Mouse (Mus musculus): Measurements from ENCODE around the gene Cfh. TPM values are rescaled to one million over a fixed set of nuclear protein-coding genes. Genes with fewer than 3 reads are reported as not detected.
"Not testable (repeated sequence)": the region's sequence is repeated elsewhere in the genome, so short reads cannot be mapped to it uniquely, and the experiment has no call there.

Gene Cfh
- total RNA-seq (2021), result 100 to 1,000 TPM in 1 of 2 experiments, 10 to 100 TPM in 1; 89.0 to 104 TPM
- long read RNA-seq, experiment 1, full-length matches to known transcripts, result 12 of 35 reads
- long read RNA-seq, experiment 1, partial matches to known transcripts, result 11 of 35 reads
- long read RNA-seq, experiment 1, other reads (novel, unspliced or antisense), result 12 of 35 reads
- long read RNA-seq, experiment 2, full-length matches to known transcripts, result 11 of 24 reads
- long read RNA-seq, experiment 2, partial matches to known transcripts, result 5 of 24 reads
- long read RNA-seq, experiment 2, other reads (novel, unspliced or antisense), result 8 of 24 reads

DNA sequence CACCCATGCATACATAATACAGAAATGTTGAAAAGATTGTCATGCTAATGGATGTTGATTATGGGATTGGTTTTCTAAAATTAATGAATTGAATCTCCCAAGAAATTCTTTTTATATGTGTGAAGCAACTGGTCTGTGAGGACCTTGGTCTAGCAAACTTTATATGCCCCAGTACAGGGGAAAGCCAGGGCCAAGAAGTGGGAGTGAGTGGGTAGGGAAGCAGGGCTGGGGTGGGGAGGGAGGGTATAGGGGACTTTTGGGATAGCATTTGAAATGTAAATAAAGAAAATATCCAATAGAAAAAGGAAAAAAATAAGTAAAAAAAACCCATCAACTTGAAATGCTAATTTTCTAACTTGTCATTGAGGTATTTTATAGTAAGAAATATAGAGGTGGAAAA lies at the start of gene Cfh:
TSS of gene Cfh (minus strand) at position 101 of the 400 bp plus-strand sequence.
- not testable (repeated sequence) for DNase-seq

DNA sequence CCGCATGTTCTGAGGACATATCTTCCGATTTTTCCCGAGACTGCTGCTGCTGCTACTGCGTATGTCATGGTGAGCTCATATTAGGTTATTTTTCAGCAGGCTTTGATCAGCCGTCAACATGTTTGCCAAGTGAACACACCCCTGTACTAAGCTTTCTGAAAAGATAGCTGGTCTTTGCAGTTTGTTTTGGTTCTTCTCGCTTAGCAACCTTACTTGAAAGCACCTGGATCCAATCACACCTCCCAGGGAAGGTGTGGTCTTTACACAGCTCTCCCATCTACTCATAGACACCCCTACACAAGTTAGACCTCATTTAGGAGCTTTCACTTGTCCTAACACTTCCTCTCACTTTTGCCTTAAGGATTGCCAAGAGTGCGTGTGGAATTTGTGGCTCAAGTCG lies 43.1 kb upstream of the Cfh start:
- DNase-seq, result no peak

DNA sequence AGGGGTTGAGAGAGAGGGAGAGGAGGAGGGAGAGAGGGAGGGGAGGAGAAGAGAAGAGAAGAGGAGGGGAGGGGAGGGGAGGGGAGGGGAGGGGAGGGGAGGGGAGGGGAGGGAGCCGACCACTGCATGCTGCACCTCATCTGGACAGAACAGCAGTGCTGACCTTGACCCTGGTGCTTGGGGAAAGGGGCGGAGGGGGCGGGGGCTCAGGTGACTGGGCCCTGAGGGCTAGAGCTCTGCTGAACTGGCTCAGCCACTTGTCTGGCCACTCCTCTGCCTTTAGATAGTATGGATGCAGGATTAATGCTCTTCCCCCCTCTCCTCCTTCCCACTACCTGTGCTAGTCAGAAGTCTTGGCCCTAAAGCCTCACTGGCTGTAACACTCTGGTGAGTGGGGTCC lies 41.7 kb upstream of the Cfh start:
- no peak for DNase-seq

DNA sequence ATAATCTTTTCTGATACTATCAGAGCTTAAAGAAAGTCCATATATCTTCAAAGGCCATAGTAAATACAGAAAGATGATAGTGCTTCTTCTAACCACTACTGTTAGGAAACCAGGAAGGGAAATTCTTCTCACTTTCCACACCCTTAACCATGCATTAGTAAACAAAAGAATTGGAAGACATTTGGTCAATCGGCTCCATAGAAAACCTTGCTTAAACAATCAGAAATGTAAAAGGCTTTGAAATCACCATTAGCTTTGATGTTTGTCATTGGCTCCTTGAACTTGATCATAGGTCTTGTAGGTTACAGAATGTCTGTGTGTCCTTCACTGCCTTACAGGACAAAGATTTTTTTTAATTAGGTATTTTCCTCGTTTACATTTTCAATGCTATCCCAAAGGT lies 21.8 kb upstream of the Cfh start:
- DNase-seq, result no peak

DNA sequence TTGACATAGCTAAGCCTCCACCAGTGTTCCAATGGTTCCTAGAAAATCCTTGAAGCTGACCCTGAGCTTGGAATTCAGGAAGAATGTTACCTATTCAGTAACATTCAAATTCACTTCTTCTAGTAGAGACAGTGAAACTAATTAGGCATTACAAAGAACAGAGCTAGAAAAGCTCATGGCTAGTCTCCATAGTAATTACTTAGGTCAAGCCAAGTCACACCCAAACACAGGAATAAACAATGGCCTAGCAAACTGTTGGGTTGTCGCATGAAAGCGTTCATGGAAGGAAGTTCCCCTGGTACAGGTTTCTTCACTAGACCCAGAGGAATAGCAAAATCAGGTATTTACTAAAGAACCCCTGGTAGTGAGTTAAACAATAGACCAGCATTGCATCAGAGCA lies 4.9 kb upstream of the Cfh start:
- not testable (repeated sequence) for DNase-seq

DNA sequence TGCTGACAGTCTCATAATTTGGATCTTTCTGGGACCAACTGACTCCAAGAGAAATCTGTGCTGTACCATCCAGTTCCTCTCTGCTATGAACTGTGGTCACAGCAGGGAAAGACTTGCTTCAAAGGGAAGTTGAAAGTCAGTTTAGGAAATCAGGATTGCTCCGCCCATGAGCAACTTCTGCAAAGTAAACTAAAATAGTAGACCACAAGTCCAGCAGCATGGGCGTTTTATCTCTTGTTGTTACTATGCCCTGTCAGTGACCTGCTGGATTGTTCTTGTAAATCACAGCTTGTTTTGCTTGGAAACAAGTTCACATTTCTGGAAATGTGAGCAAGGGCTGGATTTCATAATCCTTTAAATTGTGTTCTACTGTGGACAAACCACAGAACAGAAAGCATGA lies 356 bp downstream of the Cfh start:
- peak; percentile 77 to 91 for DNase-seq

DNA sequence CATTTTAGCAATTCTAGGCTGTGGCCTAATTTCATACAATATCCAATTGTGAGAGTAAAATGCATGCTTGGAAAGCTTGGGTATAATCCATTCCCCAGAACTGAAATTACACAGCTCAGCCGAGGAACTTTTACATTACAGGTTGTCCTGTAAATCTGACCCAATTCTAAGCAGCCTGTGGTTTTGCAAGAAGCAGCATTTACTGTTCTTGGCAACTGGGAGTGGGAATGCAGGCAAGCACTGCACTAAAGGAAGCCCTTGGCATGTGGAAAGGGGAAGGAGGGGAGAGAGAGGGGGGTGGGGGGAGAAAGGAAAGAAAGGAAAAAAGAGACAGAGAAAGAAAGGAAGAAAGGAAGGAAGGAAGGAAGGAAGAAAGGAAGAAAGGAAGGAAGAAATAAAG lies 3.4 kb downstream of the Cfh start:
- DNase-seq, result peak; percentile 38 to 40

DNA sequence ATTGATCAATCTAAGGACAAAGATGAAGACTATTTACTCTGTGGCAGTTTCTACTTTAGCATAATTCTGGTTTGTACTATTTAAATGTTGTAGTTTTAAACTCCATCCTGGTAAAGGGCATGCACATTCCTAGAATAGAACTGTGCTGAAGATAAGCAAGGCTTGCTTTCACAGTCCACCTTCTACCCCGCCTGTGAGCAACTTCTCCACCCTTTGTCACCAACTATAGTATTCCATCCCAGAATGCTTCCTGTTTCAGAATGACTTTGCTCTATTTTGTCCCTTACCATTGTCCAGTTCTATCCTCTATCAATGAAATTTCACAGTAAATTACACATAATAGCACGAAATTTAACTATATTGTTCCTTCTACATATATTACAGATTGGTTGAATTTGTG lies 8.1 kb downstream of the Cfh start:
- no peak for DNase-seq

DNA sequence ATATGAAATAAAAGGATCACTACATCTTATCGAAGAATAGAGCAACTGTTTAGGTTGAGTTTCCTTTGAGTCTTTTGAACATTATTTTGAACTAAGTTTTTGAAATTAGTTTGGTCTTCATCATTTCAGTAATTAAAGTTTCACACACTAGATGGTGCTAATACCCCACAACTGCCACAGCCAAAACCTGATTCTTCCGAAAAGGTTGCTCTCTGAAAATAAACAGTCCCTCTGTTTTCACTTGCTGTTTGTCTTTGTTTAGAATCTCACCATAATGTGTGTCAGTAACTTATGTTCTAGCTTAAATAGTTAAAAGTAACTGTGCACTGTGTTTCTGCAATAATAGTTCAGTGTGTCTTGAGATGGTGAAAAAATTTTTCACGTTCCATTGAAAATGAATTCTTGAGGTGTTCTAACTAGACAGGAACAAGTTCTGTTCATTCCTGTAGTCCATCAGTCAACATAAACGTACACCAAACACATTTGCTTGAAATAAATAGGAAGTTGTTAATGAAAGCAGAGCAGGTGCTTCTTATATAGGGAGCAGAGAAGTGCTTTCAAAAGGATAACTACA lies 11.9 kb downstream of the Cfh start:
- DNase-seq, result peak in 1 of 2 experiments; percentile 52

DNA sequence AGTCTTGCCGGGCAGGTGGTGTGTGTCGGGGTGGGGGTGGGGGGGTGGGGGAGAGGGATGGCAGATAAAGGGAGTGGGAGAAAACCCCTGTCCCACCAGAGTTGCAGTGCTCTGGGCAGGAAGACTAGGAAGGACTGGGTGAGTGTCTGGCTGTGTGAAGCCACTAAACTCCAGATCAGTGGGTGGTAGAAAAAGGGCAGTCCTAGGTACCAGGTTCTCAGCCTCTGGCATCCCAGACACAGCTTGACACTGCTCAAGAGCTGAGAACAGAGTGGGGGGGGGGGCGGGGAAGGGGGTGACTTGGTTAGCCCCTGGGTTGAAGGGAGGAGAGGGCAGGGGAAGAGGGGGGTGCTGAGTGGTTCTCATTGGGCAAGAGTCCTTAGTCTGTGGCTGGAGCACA lies 24.6 kb downstream of the Cfh start:
- no peak for DNase-seq

DNA sequence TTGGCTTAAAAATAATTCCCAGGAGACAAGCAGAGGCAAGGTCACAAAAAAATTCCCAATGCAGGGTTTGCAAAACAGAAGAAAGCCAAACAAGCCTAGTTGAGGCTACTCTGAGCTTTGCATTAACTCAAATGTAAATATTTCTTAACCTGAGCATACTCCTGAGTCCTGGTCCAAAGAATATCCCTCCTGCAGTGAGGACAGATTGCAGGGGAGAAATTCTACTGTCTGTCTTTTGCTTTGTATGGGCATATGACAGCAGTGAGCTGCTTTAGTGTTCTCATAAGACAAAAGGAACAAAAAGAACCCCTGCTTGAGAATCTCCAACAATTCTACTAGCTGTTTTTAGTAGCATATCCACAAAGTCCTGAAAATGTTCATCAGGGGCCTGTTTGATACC lies 114.1 kb downstream of the Cfh start:
- DNase-seq, result no peak

Other genes with a start within 250 kb of the Cfh start
- gene Kcnt2, start 62.4 kb upstream of the Cfh start, total RNA-seq (2021), result 1 to 10 TPM; 2.4 to 3.3 TPM

Measured in heart, adult 18-20 months (tissue).